Mouse (Mus musculus) thymus, postnatal 25 days (tissue): ENCODE measurements around the gene Ak5.

Experiments used
- DNase-seq: peaks from one replicate; pipeline ENCODE4 v3.0.0; 2022

Ak5 gene

GRCm38 (mm10) chr3:152509268-152509667 lies 158.9 kb downstream of the Ak5 start:
- DNase-seq: no peak

GRCm38 (mm10) chr3:152508419-152508993 lies 159.7 kb downstream of the Ak5 start:
- no peak for DNase-seq

GRCm38 (mm10) chr3:152507900-152508299 lies 160.3 kb downstream of the Ak5 start:
- DNase-seq: no peak

- DNase-seq: no peak
Measured at GRCm38 (mm10) chr3:152498968-152499696, 169.0 kb downstream of the Ak5 start.

GRCm38 (mm10) chr3:152497842-152498241 lies 170.3 kb downstream of the Ak5 start:
- no peak for DNase-seq

- DNase-seq: no peak
Measured at GRCm38 (mm10) chr3:152497084-152497483, 171.1 kb downstream of the Ak5 start.

GRCm38 (mm10) chr3:152495415-152495898 lies 172.7 kb downstream of the Ak5 start:
- no peak for DNase-seq

- DNase-seq: no peak
Measured at GRCm38 (mm10) chr3:152494667-152495360, 173.3 kb downstream of the Ak5 start.

- no peak for DNase-seq
Measured at GRCm38 (mm10) chr3:152493813-152494212, 174.3 kb downstream of the Ak5 start.

GRCm38 (mm10) chr3:152492241-152492640 lies 175.9 kb downstream of the Ak5 start:
- DNase-seq: no peak

GRCm38 (mm10) chr3:152490423-152490822 lies 177.7 kb downstream of the Ak5 start:
- no peak for DNase-seq

GRCm38 (mm10) chr3:152488964-152489363 lies 179.2 kb downstream of the Ak5 start:
- no peak for DNase-seq

GRCm38 (mm10) chr3:152484206-152484605 lies 184.0 kb downstream of the Ak5 start:
- DNase-seq: no peak

GRCm38 (mm10) chr3:152483800-152484199 lies 184.4 kb downstream of the Ak5 start:
- DNase-seq: no peak

GRCm38 (mm10) chr3:152482182-152482581 lies 186.0 kb downstream of the Ak5 start:
- DNase-seq: no peak

GRCm38 (mm10) chr3:152480336-152480735 lies 187.8 kb downstream of the Ak5 start:
- no peak for DNase-seq

- peak; percentile 49 for DNase-seq
Measured at GRCm38 (mm10) chr3:152478599-152479435, 189.3 kb downstream of the Ak5 start.

- peak; percentile 72 for DNase-seq
Measured at GRCm38 (mm10) chr3:152477796-152478527, 190.2 kb downstream of the Ak5 start.

GRCm38 (mm10) chr3:152475894-152476293 lies 192.3 kb downstream of the Ak5 start:
- no peak for DNase-seq

- DNase-seq: no peak
Measured at GRCm38 (mm10) chr3:152475278-152475669, 192.9 kb downstream of the Ak5 start.

GRCm38 (mm10) chr3:152474582-152475277 lies 193.4 kb downstream of the Ak5 start:
- peak; percentile 53 for DNase-seq

GRCm38 (mm10) chr3:152472676-152473075 lies 195.5 kb downstream of the Ak5 start:
- DNase-seq: no peak
